Mouse (Mus musculus) hematopoietic multipotent progenitor cell, adult 10-12 weeks (in vitro differentiated cells): ENCODE results near the gene Smc2. TPM values are rescaled to one million over a fixed set of nuclear protein-coding genes. Genes with fewer than 3 reads are reported as not detected.

ENCODE experiments used
- polyA plus RNA-seq: library from polyadenylated mRNA; stranded (reverse); fragments of >175 nt; gene quantifications from 2 replicates; pipeline ENCODE4 v1.2.3, GENCODE M21; 2012; ENCODE audit warnings: low replicate concordance

Gene Smc2
- 1.1 and 9.6 TPM in 2 replicates for polyA plus RNA-seq

GRCm38 (mm10) chr4:52438886-52439664 is at the start of gene Smc2:
Smc2 (plus strand) TSS chr4:52439243.

GRCm38 (mm10) chr4:52497144-52497543 is 58.1 kb downstream of the Smc2 start, which contains the start of gene Vma21-ps:
Vma21-ps (minus strand) TSS chr4:52497244.

Other genes starting within 250 kb of the Smc2 start
- not detected in 2 replicates for gene Vma21-ps, start 58.0 kb downstream of the Smc2 start, polyA plus RNA-seq
- gene Toporsl, start 157.0 kb downstream of the Smc2 start, polyA plus RNA-seq: not detected in 2 replicates